Mouse (Mus musculus) ES-E14 (cell line): ENCODE measurements around the gene Ppp1r1c. TPM values are rescaled to one million over a fixed set of nuclear protein-coding genes. Genes with fewer than 3 reads are reported as not detected.

Experiments
- DNase-seq: peaks from one replicate; pipeline ENCODE4 v3.0.0-alpha.2; 2013; ENCODE audit warnings: low read depth, low spot score
- H3K27ac ChIP-seq: 2 replicates; pipeline ENCODE4 v1.5.1; 2012; ENCODE audit warnings: low read depth, mild to moderate bottlenecking, low read length, moderate library complexity, mixed read lengths; ENCODE audit not compliant: poor library complexity, insufficient read depth, severe bottlenecking
- H3K36me3 ChIP-seq: 2 replicates; pipeline ENCODE4 v1.6.1; 2012; ENCODE audit warnings: mild to moderate bottlenecking, low read length, moderate library complexity, mixed read lengths; ENCODE audit not compliant: control insufficient read depth, poor library complexity, insufficient read depth, severe bottlenecking
- H3K4me1 ChIP-seq, 2 experiments: fragments of 150-350 bp in 1 of 2; sonication (generic) in 1 of 2; 2 replicates each; pipeline ENCODE4 v1.6.1; 2012; ENCODE audit warnings: low read length in 2 of 2, mild to moderate bottlenecking in 1 of 2, mixed read lengths in 1 of 2; ENCODE audit not compliant: control insufficient read depth in 2 of 2, insufficient read depth in 2 of 2, poor library complexity in 1 of 2
- H3K4me3 ChIP-seq, 2 experiments: fragments of 150-350 bp in 1 of 2; sonication (generic) in 1 of 2; 2 replicates each; pipeline ENCODE4 v1.5.1; 2012; ENCODE audit warnings: low read length in 2 of 2, low read depth in 1 of 2, mild to moderate bottlenecking in 1 of 2, mixed read lengths in 1 of 2; ENCODE audit not compliant: insufficient read depth in 1 of 2, poor library complexity in 1 of 2, severe bottlenecking in 1 of 2
- H3K9ac ChIP-seq: 2 replicates; pipeline ENCODE4 v1.6.1; 2012; ENCODE audit warnings: low read depth, mild to moderate bottlenecking, low read length, mixed read lengths; ENCODE audit not compliant: poor library complexity, insufficient read depth, severe bottlenecking
- H3K9me3 ChIP-seq: fragments of 150-350 bp; sonication (generic); 2 replicates; pipeline ENCODE4 v1.6.1; 2012; ENCODE audit warnings: low read depth, mild to moderate bottlenecking, low read length; ENCODE audit not compliant: control insufficient read depth, insufficient read depth
- CHD2 ChIP-seq: IDR thresholded peaks from 2 replicates; pipeline ENCODE4 v1.6.1; 2014; ENCODE audit warnings: mild to moderate bottlenecking, low read depth, low read length, inconsistent platforms
- HCFC1 ChIP-seq: IDR thresholded peaks from 2 replicates; pipeline ENCODE4 v1.6.1; 2012; ENCODE audit warnings: low read length, inconsistent platforms, borderline replicate concordance; ENCODE audit not compliant: insufficient read depth
- MAFK ChIP-seq: IDR thresholded peaks from 2 replicates; pipeline ENCODE4 v1.6.1; 2014; ENCODE audit warnings: mild to moderate bottlenecking, low read depth, low read length, inconsistent platforms; ENCODE audit not compliant: insufficient read depth
- ZC3H11A ChIP-seq: IDR thresholded peaks from 2 replicates; pipeline ENCODE4 v1.6.1; 2012; ENCODE audit warnings: low read depth, mild to moderate bottlenecking, inconsistent platforms, low read length, borderline replicate concordance
- ZNF384 ChIP-seq: IDR thresholded peaks from 2 replicates; pipeline ENCODE4 v1.6.1; 2012; ENCODE audit warnings: low read depth, low read length, inconsistent platforms
- in situ Hi-C, 2 experiments: fragments of 600-800 bp; cut with MboI; formaldehyde crosslinking; loops; one replicate each; pipeline ENCODE4 v1.15.1; 2025; ENCODE audit warnings: low sequenced_read_pairs in 2 of 2, inconsistent platforms in 1 of 2; ENCODE audit not compliant: unreplicated experiment in 2 of 2
- total RNA-seq: library from RNA; depleted of rRNA; stranded (reverse); fragments of 300-350 nt; gene quantifications from 2 replicates; pipeline ENCODE4 v1.2.3, GENCODE M21; 2012

The Ppp1r1c gene
- total RNA-seq, 1 experiment, result not detected

- H3K4me3 ChIP-seq, result no peak overlapping the region
- no peaks in the 10 kb centered on the region for H3K36me3 ChIP-seq
- H3K4me1 ChIP-seq, result no peaks in the 10 kb centered on the region
- TF ChIP-seq ZC3H11A, result no peak
- TF ChIP-seq CHD2, result no peak
- no peak for TF ChIP-seq ZNF384
- TF ChIP-seq MAFK, result no peak
- no peak for TF ChIP-seq HCFC1
- in situ Hi-C loops, result loop anchor here in 1 of 2 experiments (10.0 kb wide), 1 partner anchor 266 kb away; no protein-coding TSS in a partner anchor
- H3K27ac ChIP-seq, result no peak overlapping the region
- no peak for DNase-seq
- no peak overlapping the region for H3K9ac ChIP-seq
- no peaks in the 10 kb centered on the region for H3K9me3 ChIP-seq
Measured at GRCm38 (mm10) chr2:79770307-79770706, 62.7 kb downstream of the Ppp1r1c start.

- no peaks in the 10 kb centered on the region for H3K4me1 ChIP-seq
- no peaks in the 10 kb centered on the region for H3K9me3 ChIP-seq
- H3K4me3 ChIP-seq, result no peak overlapping the region
- TF ChIP-seq ZNF384 (no peak), ZC3H11A (peak; percentile 16; the same call in 1 of the 2 replicates), MAFK (no peak)
- in situ Hi-C loops, result loop anchor here in 1 of 2 experiments (10.0 kb wide), 1 partner anchor 270 kb away; no protein-coding TSS in a partner anchor
- H3K27ac ChIP-seq, result no peak overlapping the region
- DNase-seq, result peak; percentile 50
- no peak overlapping the region for H3K9ac ChIP-seq
- no peaks in the 10 kb centered on the region for H3K36me3 ChIP-seq
Measured at GRCm38 (mm10) chr2:79774372-79774771, 66.8 kb downstream of the Ppp1r1c start.

- no peak overlapping the region for H3K27ac ChIP-seq
- in situ Hi-C loops, result loop anchor here in 1 of 2 experiments (10.0 kb wide), 1 partner anchor 273 kb away; no protein-coding TSS in a partner anchor
- TF ChIP-seq ZC3H11A, result 0 out of 2 replicates have a peak, but pooled peaks have one; percentile 5
- no peak for TF ChIP-seq HCFC1
- H3K4me3 ChIP-seq, result no peak overlapping the region
- H3K4me1 ChIP-seq, result no peaks in the 10 kb centered on the region
- no peaks in the 10 kb centered on the region for H3K36me3 ChIP-seq
- no peaks in the 10 kb centered on the region for H3K9me3 ChIP-seq
- no peak overlapping the region for H3K9ac ChIP-seq
- no peak for DNase-seq
Measured at GRCm38 (mm10) chr2:79777801-79778200, 70.2 kb downstream of the Ppp1r1c start.

GRCm38 (mm10) chr2:79780772-79781171 is 73.2 kb downstream of the Ppp1r1c start:
- no peaks in the 10 kb centered on the region for H3K4me1 ChIP-seq
- no peak for DNase-seq
- H3K9ac ChIP-seq, result no peak overlapping the region
- H3K36me3 ChIP-seq, result no peaks in the 10 kb centered on the region
- no peak overlapping the region for H3K4me3 ChIP-seq
- in situ Hi-C loops, result no loop called here
- H3K27ac ChIP-seq, result no peak overlapping the region
- no peaks in the 10 kb centered on the region for H3K9me3 ChIP-seq
- TF ChIP-seq CHD2 (no peak), ZNF384 (no peak), HCFC1 (no peak), ZC3H11A (no peak), MAFK (no peak)

GRCm38 (mm10) chr2:79785541-79786134 is 78.1 kb downstream of the Ppp1r1c start:
- no peak for DNase-seq
- Histone ChIP-seq H3K4me1 (no peaks in the 10 kb centered on the region), H3K36me3 (no peaks in the 10 kb centered on the region), H3K27ac (no peak overlapping the region), H3K9me3 (no peaks in the 10 kb centered on the region), H3K9ac (no peak overlapping the region), H3K4me3 (no peak overlapping the region)
- in situ Hi-C loops, result no loop called here
- TF ChIP-seq ZNF384 (no peak), MAFK (no peak), ZC3H11A (no peak), HCFC1 (no peak), CHD2 (no peak)
